Mouse (Mus musculus): ENCODE measurements around the gene Akap11.

GRCm38 (mm10) chr14:78447542-78447941, 89.1 kb downstream of the Akap11 start:
- TF ChIP-seq CHD2 (IDR thresholded peaks at IDR 0.05; ENCODE audit: low read depth, low read length) (no peak), MAFK (IDR thresholded peaks at IDR 0.05; ENCODE audit: insufficient read depth, low read depth, low read length) (no peak)

Data from ES-E14 (cell line).